Mouse (Mus musculus) spleen, adult 2 months (tissue): Measurements from ENCODE around the gene Gprin2.

Source experiments
- CTCF ChIP-seq: fragments of 200-500 bp; IDR thresholded peaks from 2 replicates; pipeline ENCODE4 v1.5.1; 2011; ENCODE audit warnings: mild to moderate bottlenecking, inconsistent platforms; ENCODE audit not compliant: insufficient read depth, insufficient read length, insufficient replicate concordance; ENCODE audit errors: extremely low read depth
- POLR2A ChIP-seq: fragments of 200-500 bp; IDR thresholded peaks from 2 replicates; pipeline ENCODE4 v1.6.1; 2011; ENCODE audit warnings: low read depth, low read length, inconsistent platforms

DNA sequence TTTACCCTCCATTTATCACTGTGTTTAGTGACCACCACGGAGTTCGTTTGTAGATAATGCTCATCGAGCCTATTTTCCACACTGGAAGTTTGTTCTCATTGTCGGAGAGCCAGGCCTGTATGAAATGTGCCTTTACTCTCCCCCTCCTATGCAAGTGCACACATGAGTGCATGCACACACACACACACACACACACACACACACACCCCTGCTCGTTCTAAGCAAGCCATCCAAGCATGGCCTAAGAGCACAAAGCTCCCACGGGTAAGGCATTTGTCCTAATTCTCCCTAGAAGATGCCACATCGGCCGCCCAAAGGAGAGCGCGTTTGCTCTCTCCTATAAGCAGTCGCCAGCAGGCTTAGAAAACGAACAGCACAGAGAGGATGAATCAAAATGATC is 45.7 kb downstream of the Gprin2 start:
- TF ChIP-seq POLR2A (no peak), CTCF (no peak)
